Mouse (Mus musculus): Measurements from ENCODE around the gene Gm44596.

Gm44596 gene

GRCm38 (mm10) chr6:128375192-128375591 is at the start of gene Gm44596, which contains the start of gene Tex52:
TSS of gene Gm44596 (plus strand) at chr6:128375503.
TSS of gene Tex52 (plus strand) at chr6:128375456.
- peak; percentile 74 for DNase-seq (ENCODE audit: low spot score)

- peak; percentile 45 for DNase-seq (ENCODE audit: low spot score)
These were observed 40.7 kb upstream of the Gm44596 start for GRCm38 (mm10) chr6:128334397-128335124.

- DNase-seq (ENCODE audit: low spot score), result no peak
These were observed 37.8 kb upstream of the Gm44596 start for GRCm38 (mm10) chr6:128337467-128337866.

- no peak for DNase-seq (ENCODE audit: low spot score)
These were observed 36.4 kb upstream of the Gm44596 start for GRCm38 (mm10) chr6:128338876-128339275.

GRCm38 (mm10) chr6:128341956-128342723 is 33.2 kb upstream of the Gm44596 start:
- no peak for DNase-seq (ENCODE audit: low spot score)

- DNase-seq (ENCODE audit: low spot score), result no peak
These were observed 29.7 kb upstream of the Gm44596 start for GRCm38 (mm10) chr6:128345623-128346022.

GRCm38 (mm10) chr6:128346782-128347181 is 28.5 kb upstream of the Gm44596 start:
- no peak for DNase-seq (ENCODE audit: low spot score)

- no peak for DNase-seq (ENCODE audit: low spot score)
These were observed 25.6 kb upstream of the Gm44596 start for GRCm38 (mm10) chr6:128349711-128350110.

GRCm38 (mm10) chr6:128354140-128354539 is 21.2 kb upstream of the Gm44596 start:
- DNase-seq (ENCODE audit: low spot score), result no peak

- peak; percentile 71 for DNase-seq (ENCODE audit: low spot score)
These were observed 20.1 kb upstream of the Gm44596 start for GRCm38 (mm10) chr6:128355201-128355681.

GRCm38 (mm10) chr6:128355726-128356416 is 19.4 kb upstream of the Gm44596 start, which contains the start of gene Tulp3:
TSS of gene Tulp3 (minus strand) at chr6:128355851.
- peak; percentile 94 for DNase-seq (ENCODE audit: low spot score)

GRCm38 (mm10) chr6:128358999-128359398 is 16.3 kb upstream of the Gm44596 start:
- peak; percentile 80 for DNase-seq (ENCODE audit: low spot score)

- DNase-seq (ENCODE audit: low spot score), result no peak
These were observed 13.4 kb upstream of the Gm44596 start for GRCm38 (mm10) chr6:128361901-128362300.

GRCm38 (mm10) chr6:128362381-128363006 is 12.8 kb upstream of the Gm44596 start, which contains the start of the genes Rhno1 and Foxm1:
TSS of gene Rhno1 (minus strand) at chr6:128362911.
TSS of gene Foxm1 (plus strand) at chr6:128362967.
- peak; percentile 86 for DNase-seq (ENCODE audit: low spot score)

GRCm38 (mm10) chr6:128363007-128363825 is 12.1 kb upstream of the Gm44596 start:
- DNase-seq (ENCODE audit: low spot score), result peak; percentile 50

- DNase-seq (ENCODE audit: low spot score), result no peak
These were observed 10.6 kb upstream of the Gm44596 start for GRCm38 (mm10) chr6:128364721-128365120.

- DNase-seq (ENCODE audit: low spot score), result no peak
These were observed 8.8 kb upstream of the Gm44596 start for GRCm38 (mm10) chr6:128366466-128366865.

GRCm38 (mm10) chr6:128370040-128370439 is 5.3 kb upstream of the Gm44596 start:
- no peak for DNase-seq (ENCODE audit: low spot score)

GRCm38 (mm10) chr6:128376371-128377085 is 1.2 kb downstream of the Gm44596 start:
- DNase-seq (ENCODE audit: low spot score), result no peak

GRCm38 (mm10) chr6:128379636-128380035 is 4.3 kb downstream of the Gm44596 start:
- no peak for DNase-seq (ENCODE audit: low spot score)
